Mouse (Mus musculus) CH12.LX (cell line): Measurements from ENCODE around the gene Pglyrp2. TPM values are rescaled to one million over a fixed set of nuclear protein-coding genes. Genes with fewer than 3 reads are reported as not detected.

ENCODE experiments used
- DNase-seq: peaks from one replicate; pipeline ENCODE4 v3.0.0-alpha.2; 2013; ENCODE audit errors: extremely low read depth
- H3K27ac ChIP-seq: 2 replicates; pipeline ENCODE4 v1.5.1; 2012; ENCODE audit warnings: low read depth, mild to moderate bottlenecking, control low read depth, moderate library complexity; ENCODE audit not compliant: insufficient read depth
- H3K27me3 ChIP-seq: replicated peaks from 2 replicates; pipeline ENCODE3; 2012; ENCODE audit warnings: inconsistent platforms
- H3K36me3 ChIP-seq, 2 experiments: replicated peaks in 1 of 2; 2 replicates each; pipeline versions ENCODE3 to v1.6.1; 2012; ENCODE audit warnings: inconsistent platforms in 1 of 2, low read length in 1 of 2, mild to moderate bottlenecking in 1 of 2, mixed read lengths in 1 of 2, moderate library complexity in 1 of 2; ENCODE audit not compliant: control insufficient read depth in 1 of 2, insufficient read depth in 1 of 2
- H3K4me1 ChIP-seq, 2 experiments: 2 replicates each; pipeline ENCODE4 v1.6.1; 2012; ENCODE audit warnings: inconsistent platforms in 1 of 2, moderate library complexity in 1 of 2; ENCODE audit not compliant: insufficient read depth in 2 of 2, control insufficient read depth in 1 of 2
- H3K4me2 ChIP-seq: 2 replicates; pipeline ENCODE4 v1.6.1; 2012; ENCODE audit warnings: low read depth, mild to moderate bottlenecking, control low read depth; ENCODE audit not compliant: poor library complexity, insufficient read depth, severe bottlenecking
- H3K4me3 ChIP-seq, 3 experiments: fragments of 150-350 bp in 1 of 3; sonication (generic) in 1 of 3; replicated peaks in 1 of 3; 2 replicates each; pipeline versions ENCODE3 to v1.5.1; 2011 to 2012; ENCODE audit warnings: low read depth in 2 of 3, low read length in 2 of 3, mild to moderate bottlenecking in 2 of 3, moderate library complexity in 2 of 3, control low read depth in 1 of 3, improper control_type of control experiment in 1 of 3, inconsistent platforms in 1 of 3, mixed read lengths in 1 of 3; ENCODE audit not compliant: poor library complexity in 1 of 3
- H3K79me2 ChIP-seq: replicated peaks from 2 replicates; pipeline ENCODE4 v1.6.1; 2012; ENCODE audit warnings: mild to moderate bottlenecking, moderate library complexity; ENCODE audit not compliant: control insufficient read depth, poor library complexity, insufficient read depth, severe bottlenecking; ENCODE audit errors: extremely low read depth
- H3K9ac ChIP-seq: 2 replicates; pipeline ENCODE4 v1.6.1; 2012; ENCODE audit warnings: low read depth, mild to moderate bottlenecking, control low read depth, moderate library complexity; ENCODE audit not compliant: insufficient read depth
- H3K9me3 ChIP-seq: replicated peaks from 2 replicates; pipeline ENCODE3; 2012; ENCODE audit warnings: low read length, inconsistent platforms, mixed read lengths
- BHLHE40 ChIP-seq: IDR thresholded peaks from 2 replicates; pipeline ENCODE4 v1.6.1; 2011; ENCODE audit warnings: mild to moderate bottlenecking, low read depth, low read length, improper control_type of control experiment
- CHD1 ChIP-seq: IDR thresholded peaks from 2 replicates; pipeline ENCODE4 v1.6.1; 2012; ENCODE audit warnings: low read depth, low read length, improper control_type of control experiment, inconsistent platforms
- CHD2 ChIP-seq: IDR thresholded peaks from 2 replicates; pipeline ENCODE4 v1.6.1; 2011; ENCODE audit warnings: low read length, improper control_type of control experiment
- CTCF ChIP-seq, 2 experiments: IDR thresholded peaks in 1 of 2; conservative IDR thresholded peaks in 1 of 2; 2 replicates each; pipeline ENCODE4 v1.5.1; 2011 to 2012; ENCODE audit warnings: low read depth in 2 of 2, low read length in 2 of 2, improper control_type of control experiment in 1 of 2, inconsistent platforms in 1 of 2, mild to moderate bottlenecking in 1 of 2, moderate library complexity in 1 of 2
- E2F4 ChIP-seq: IDR thresholded peaks from 2 replicates; pipeline ENCODE4 v1.6.1; 2011; ENCODE audit warnings: low read depth, low read length, improper control_type of control experiment; ENCODE audit not compliant: insufficient replicate concordance
- ELF1 ChIP-seq: IDR thresholded peaks from 2 replicates; pipeline ENCODE4 v1.6.1; 2014; ENCODE audit warnings: low read depth, mild to moderate bottlenecking, inconsistent platforms, low read length, improper control_type of control experiment
- EP300 ChIP-seq: IDR thresholded peaks from 2 replicates; pipeline ENCODE4 v1.6.1; 2011; ENCODE audit warnings: low read length, improper control_type of control experiment
- ETS1 ChIP-seq: conservative IDR thresholded peaks from 2 replicates; pipeline ENCODE4 v1.6.1; 2012; ENCODE audit warnings: low read depth, mild to moderate bottlenecking, inconsistent platforms, low read length, improper control_type of control experiment, moderate library complexity
- GABPA ChIP-seq: IDR thresholded peaks from 2 replicates; pipeline ENCODE4 v1.6.1; 2012; ENCODE audit warnings: low read depth, low read length, improper control_type of control experiment, inconsistent platforms; ENCODE audit not compliant: insufficient replicate concordance
- HCFC1 ChIP-seq: IDR thresholded peaks from 2 replicates; pipeline ENCODE4 v1.6.1; 2012; ENCODE audit warnings: low read depth, mild to moderate bottlenecking, inconsistent platforms, low read length, improper control_type of control experiment
- IRF4 ChIP-seq: IDR thresholded peaks from 2 replicates; pipeline ENCODE4 v1.6.1; 2014; ENCODE audit warnings: low read depth, mild to moderate bottlenecking, inconsistent platforms, low read length, improper control_type of control experiment
- JUN ChIP-seq: IDR thresholded peaks from 2 replicates; pipeline ENCODE4 v1.6.1; 2011; ENCODE audit warnings: low read depth, mild to moderate bottlenecking, low read length, improper control_type of control experiment, moderate library complexity; ENCODE audit not compliant: insufficient read depth
- MAX ChIP-seq: IDR thresholded peaks from 2 replicates; pipeline ENCODE4 v1.6.1; 2011; ENCODE audit warnings: low read length, improper control_type of control experiment
- MAZ ChIP-seq: IDR thresholded peaks from 2 replicates; pipeline ENCODE4 v1.6.1; 2012; ENCODE audit warnings: low read depth, mild to moderate bottlenecking, inconsistent platforms, low read length, improper control_type of control experiment, moderate library complexity
- MXI1 ChIP-seq: IDR thresholded peaks from 2 replicates; pipeline ENCODE4 v1.6.1; 2011; ENCODE audit warnings: mild to moderate bottlenecking, low read depth, low read length, improper control_type of control experiment
- MYC ChIP-seq: IDR thresholded peaks from 2 replicates; pipeline ENCODE4 v1.6.1; 2011; ENCODE audit warnings: low read depth, mild to moderate bottlenecking, improper control_type of control experiment, low read length
- NELFE ChIP-seq: IDR thresholded peaks from 2 replicates; pipeline ENCODE4 v1.6.1; 2011; ENCODE audit warnings: low read depth, low read length, improper control_type of control experiment
- PAX5 ChIP-seq: IDR thresholded peaks from 2 replicates; pipeline ENCODE4 v1.6.1; 2012; ENCODE audit warnings: low read length, inconsistent platforms, mixed read lengths
- POLR2AphosphoS2 ChIP-seq: IDR thresholded peaks from 2 replicates; pipeline ENCODE4 v1.6.1; 2011; ENCODE audit warnings: low read depth, low read length, improper control_type of control experiment
- RAD21 ChIP-seq: IDR thresholded peaks from 2 replicates; pipeline ENCODE4 v1.6.1; 2011; ENCODE audit warnings: low read depth, mild to moderate bottlenecking, low read length, improper control_type of control experiment, moderate library complexity
- RCOR1 ChIP-seq: conservative IDR thresholded peaks from 2 replicates; pipeline ENCODE4 v1.6.1; 2012; ENCODE audit warnings: low read depth, mild to moderate bottlenecking, inconsistent platforms, low read length, improper control_type of control experiment
- SIN3A ChIP-seq: IDR thresholded peaks from 2 replicates; pipeline ENCODE4 v1.6.1; 2012; ENCODE audit warnings: low read length, improper control_type of control experiment, inconsistent platforms
- SMC3 ChIP-seq: IDR thresholded peaks from 2 replicates; pipeline ENCODE4 v1.6.1; 2011; ENCODE audit warnings: low read depth, low read length, improper control_type of control experiment
- TBP ChIP-seq: conservative IDR thresholded peaks from 2 replicates; pipeline ENCODE4 v1.6.1; 2011; ENCODE audit warnings: low read depth, low read length, improper control_type of control experiment
- TCF12 ChIP-seq: IDR thresholded peaks from 2 replicates; pipeline ENCODE4 v1.6.1; 2014; ENCODE audit warnings: low read depth, mild to moderate bottlenecking, inconsistent platforms, low read length, improper control_type of control experiment
- UBTF ChIP-seq: IDR thresholded peaks from 2 replicates; pipeline ENCODE4 v1.6.1; 2012; ENCODE audit warnings: low read depth, mild to moderate bottlenecking, inconsistent platforms, low read length, improper control_type of control experiment, moderate library complexity
- USF1 ChIP-seq: IDR thresholded peaks from 2 replicates; pipeline ENCODE4 v1.6.1; 2014; ENCODE audit warnings: low read depth, mild to moderate bottlenecking, inconsistent platforms, low read length, improper control_type of control experiment
- USF2 ChIP-seq: conservative IDR thresholded peaks from 2 replicates; pipeline ENCODE4 v1.6.1; 2011; ENCODE audit warnings: low read depth, low read length, improper control_type of control experiment
- ZC3H11A ChIP-seq: IDR thresholded peaks from 2 replicates; pipeline ENCODE4 v1.6.1; 2012; ENCODE audit warnings: low read depth, mild to moderate bottlenecking, inconsistent platforms, low read length, improper control_type of control experiment
- ZKSCAN1 ChIP-seq: IDR thresholded peaks from 2 replicates; pipeline ENCODE4 v1.6.1; 2012; ENCODE audit warnings: low read depth, inconsistent platforms, low read length, improper control_type of control experiment, borderline replicate concordance
- ZMIZ1 ChIP-seq: IDR thresholded peaks from 2 replicates; pipeline ENCODE4 v1.6.1; 2012; ENCODE audit warnings: low read depth, mild to moderate bottlenecking, inconsistent platforms, low read length, improper control_type of control experiment
- ZNF384 ChIP-seq: IDR thresholded peaks from 2 replicates; pipeline ENCODE4 v1.6.1; 2012; ENCODE audit warnings: low read depth, low read length, improper control_type of control experiment, inconsistent platforms
- dilution Hi-C: fragments of 300-500 bp; cut with MboI; formaldehyde crosslinking; loops from 2 replicates; pipeline ENCODE4 v1.14.3; 2020; ENCODE audit warnings: low sequenced_read_pairs; ENCODE audit not compliant: extremely low pct_unique_long_range_greater_than_20kb, extremely low pct_ligation_motif_present
- in situ Hi-C: fragments of 300-500 bp; cut with MboI; formaldehyde crosslinking; loops from 3 replicates; pipeline ENCODE4 v1.14.3; 2019; ENCODE audit warnings: low sequenced_read_pairs, low pct_ligation_motif_present, low pct_unique_long_range_greater_than_20kb, mixed read lengths
- polyA plus RNA-seq: library from polyadenylated mRNA; unstranded; fragments of >175 nt; gene quantifications from 2 replicates; pipeline ENCODE4 v1.2.1, GENCODE M21; 2012; ENCODE audit warnings: low read depth; ENCODE audit not compliant: insufficient read length
- total RNA-seq, 2 experiments: library from RNA; depleted of rRNA; stranded (reverse); fragments of 300-350 nt in 1 of 2; fragments of >200 nt in 1 of 2; gene quantifications; 2 replicates each; pipeline ENCODE4 v1.2.3; 2012 to 2014

Gene Pglyrp2
- total and polyA plus RNA-seq, 3 experiments = 2.0 to 5.8 (median 4.1) TPM

DNA sequence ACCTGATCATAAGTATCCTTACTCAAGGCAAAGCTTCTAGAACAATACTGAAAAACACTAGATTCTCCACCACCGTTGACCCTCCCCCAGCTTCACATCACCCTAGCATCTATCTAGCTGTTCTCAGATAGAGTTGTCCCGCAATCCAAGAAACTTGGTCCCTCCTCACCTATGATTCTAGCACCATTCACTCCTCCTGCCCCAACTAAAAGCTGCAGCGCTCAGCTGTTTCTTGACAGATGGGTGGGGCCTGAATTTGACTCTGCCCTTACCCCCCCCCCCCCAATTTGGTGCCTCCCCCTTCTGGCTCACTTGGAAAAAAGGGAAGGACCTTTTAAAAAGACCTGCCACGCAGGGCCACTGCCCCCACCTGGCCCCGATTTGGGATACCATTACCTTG, 59.1 kb downstream of the Pglyrp2 start:
- no peak for DNase-seq
- Histone ChIP-seq H3K9ac (peak overlapping the region; percentile 42), H3K79me2 (peaks cover 22% of the 10 kb centered on the region), H3K4me2 (peak overlapping the region; percentile 72), H3K9me3 (no peaks in the 10 kb centered on the region), H3K4me3 (peak overlapping the region; percentile 49 to 86 (median 50)), H3K27ac (no peak overlapping the region), H3K27me3 (no peaks in the 10 kb centered on the region), H3K36me3 (peaks cover 19 to 33% of the 10 kb centered on the region in 2 experiments), H3K4me1 (peaks cover 9 to 24% of the 10 kb centered on the region in 2 experiments)
- in situ Hi-C loops (no loop called here), dilution Hi-C loops (no loop called here)
- no peak for TF ChIP-seq ELF1
- TF ChIP-seq ZNF384 = no peak
- TF ChIP-seq CHD2 = no peak
- no peak for TF ChIP-seq SMC3
- TF ChIP-seq ZMIZ1 = no peak

DNA sequence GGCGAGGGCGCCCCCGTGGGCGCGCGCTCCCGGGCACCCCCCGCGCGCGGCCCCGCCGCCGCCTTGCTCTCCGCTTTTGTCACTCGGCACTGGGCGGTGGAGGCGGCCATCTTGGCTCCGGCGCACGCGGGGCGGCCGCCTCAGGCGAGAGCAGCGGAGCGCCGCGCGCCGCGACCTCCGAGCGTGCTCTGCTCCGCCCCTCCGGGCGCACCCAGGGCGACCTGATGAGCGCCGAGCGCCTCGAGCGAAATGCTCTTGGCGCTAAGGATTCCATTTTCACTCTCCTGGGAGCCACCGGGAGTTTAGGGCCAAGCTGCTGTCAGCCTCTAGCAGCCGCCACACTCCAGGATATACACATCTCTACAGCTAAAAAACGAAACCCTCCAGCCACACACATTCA, 59.6 kb downstream of the Pglyrp2 start:
- Histone ChIP-seq H3K4me2 (peak overlapping the region; percentile 72), H3K9ac (peak overlapping the region; percentile 93), H3K4me1 (peaks cover 9 to 24% of the 10 kb centered on the region in 2 experiments), H3K4me3 (peak overlapping the region; percentile 70 to 87 (median 86)), H3K9me3 (no peaks in the 10 kb centered on the region), H3K36me3 (peaks cover 24 to 39% of the 10 kb centered on the region in 2 experiments), H3K27me3 (no peaks in the 10 kb centered on the region), H3K27ac (no peak overlapping the region), H3K79me2 (peaks cover 22% of the 10 kb centered on the region)
- in situ Hi-C loops = no loop called here
- dilution Hi-C loops = no loop called here
- peak; percentile 79 for DNase-seq
- TF ChIP-seq MAX (peak; percentile 88), ZNF384 (no peak), TCF12 (peak; percentile 78), EP300 (no peak), CTCF (conservative IDR thresholded peaks at IDR 0.05 in 1 of 2, IDR thresholded peaks at IDR 0.05 in 1 of 2; ENCODE audit: low read depth in 2 of 2, low read length in 2 of 2) (no peak), PAX5 (no peak), SMC3 (no peak), GABPA (no peak; the same call in 1 of the 2 replicates), JUN (no peak), MAZ (peak; percentile 79; the same call in 1 of the 2 replicates), TBP (no peak), NELFE (peak; percentile 66), RAD21 (no peak), ZC3H11A (no peak), POLR2AphosphoS2 (no peak), HCFC1 (peak; percentile 81), IRF4 (0 out of 2 replicates have a peak, but pooled peaks have one; percentile 28), SIN3A (peak; percentile 93), BHLHE40 (peak; percentile 58; the same call in 1 of the 2 replicates), MYC (peak; percentile 72; the same call in 1 of the 2 replicates), MXI1 (peak; percentile 91), ZKSCAN1 (no peak), ZMIZ1 (peak; percentile 67; the same call in 1 of the 2 replicates), RCOR1 (0 out of 2 replicates have a peak, but pooled peaks have one; percentile 19), ETS1 (no peak), CHD1 (no peak), USF1 (peak; percentile 53), UBTF (no peak), ELF1 (no peak), USF2 (no peak), E2F4 (peak; percentile 14; the same call in 1 of the 2 replicates)
